Mouse (Mus musculus) gonadal fat pad, adult 2 months (tissue): Measurements from ENCODE around the gene Ubl5. TPM values are rescaled to one million over a fixed set of nuclear protein-coding genes. Genes with fewer than 3 reads are reported as not detected.
"Not testable (repeated sequence)": the region's sequence is repeated elsewhere in the genome, so short reads cannot be mapped to it uniquely, and the experiment has no call there.

Experiments used
- DNase-seq: peaks from one replicate; pipeline ENCODE4 v3.0.0-alpha.2; 2012; ENCODE audit warnings: low read depth
- polyA plus RNA-seq: library from polyadenylated mRNA; depleted of rRNA; stranded (reverse); fragments of >200 nt; gene quantifications from 2 replicates; pipeline ENCODE4 v1.2.3, GENCODE M21; 2012

Gene Ubl5
- polyA plus RNA-seq, 1 experiment: 259 TPM

- no peak for DNase-seq
Observed at GRCm38 (mm10) chr9:20653859-20654258, 11.2 kb downstream of the Ubl5 start.

- no peak for DNase-seq
Observed at GRCm38 (mm10) chr9:20657546-20657945, 14.9 kb downstream of the Ubl5 start.

GRCm38 (mm10) chr9:20662325-20662724 lies 19.6 kb downstream of the Ubl5 start:
- DNase-seq: no peak

- DNase-seq: no peak
Observed at GRCm38 (mm10) chr9:20662874-20663273, 20.2 kb downstream of the Ubl5 start.

GRCm38 (mm10) chr9:20663956-20664355 lies 21.3 kb downstream of the Ubl5 start:
- DNase-seq: no peak

GRCm38 (mm10) chr9:20664366-20664765 lies 21.7 kb downstream of the Ubl5 start:
- no peak for DNase-seq

- DNase-seq: no peak
Observed at GRCm38 (mm10) chr9:20664982-20665637, 22.4 kb downstream of the Ubl5 start.

- no peak for DNase-seq
Observed at GRCm38 (mm10) chr9:20665925-20666324, 23.2 kb downstream of the Ubl5 start.

- no peak for DNase-seq
Observed at GRCm38 (mm10) chr9:20666510-20667034, 23.9 kb downstream of the Ubl5 start.

GRCm38 (mm10) chr9:20668065-20668464 lies 25.4 kb downstream of the Ubl5 start:
- no peak for DNase-seq

GRCm38 (mm10) chr9:20672047-20672446 lies 29.4 kb downstream of the Ubl5 start:
- DNase-seq: no peak

- no peak for DNase-seq
Observed at GRCm38 (mm10) chr9:20677892-20678291, 35.2 kb downstream of the Ubl5 start.

- no peak for DNase-seq
Observed at GRCm38 (mm10) chr9:20680378-20680958, 37.8 kb downstream of the Ubl5 start.

- DNase-seq: no peak
Observed at GRCm38 (mm10) chr9:20681546-20682388, 39.1 kb downstream of the Ubl5 start.

GRCm38 (mm10) chr9:20682389-20682722 lies 39.7 kb downstream of the Ubl5 start:
- DNase-seq: no peak

- DNase-seq: no peak
Observed at GRCm38 (mm10) chr9:20685081-20685861, 42.6 kb downstream of the Ubl5 start.

- no peak for DNase-seq
Observed at GRCm38 (mm10) chr9:20689403-20689802, 46.7 kb downstream of the Ubl5 start.

- DNase-seq: no peak
Observed at GRCm38 (mm10) chr9:20689913-20690312, 47.2 kb downstream of the Ubl5 start.

- not testable (repeated sequence) for DNase-seq
Observed at GRCm38 (mm10) chr9:20690449-20690848, 47.8 kb downstream of the Ubl5 start.

- DNase-seq: no peak
Observed at GRCm38 (mm10) chr9:20692863-20693262, 50.2 kb downstream of the Ubl5 start.

GRCm38 (mm10) chr9:20694721-20695235 lies 52.1 kb downstream of the Ubl5 start:
- no peak for DNase-seq
